Mouse (Mus musculus) right cerebral cortex, adult 18-20 months (tissue): ENCODE data around the gene Dync1li2.

ENCODE experiments used
- DNase-seq: peaks from one replicate; pipeline ENCODE4 v3.0.0; 2022; ENCODE audit warnings: mixed read lengths

Gene Dync1li2

DNA sequence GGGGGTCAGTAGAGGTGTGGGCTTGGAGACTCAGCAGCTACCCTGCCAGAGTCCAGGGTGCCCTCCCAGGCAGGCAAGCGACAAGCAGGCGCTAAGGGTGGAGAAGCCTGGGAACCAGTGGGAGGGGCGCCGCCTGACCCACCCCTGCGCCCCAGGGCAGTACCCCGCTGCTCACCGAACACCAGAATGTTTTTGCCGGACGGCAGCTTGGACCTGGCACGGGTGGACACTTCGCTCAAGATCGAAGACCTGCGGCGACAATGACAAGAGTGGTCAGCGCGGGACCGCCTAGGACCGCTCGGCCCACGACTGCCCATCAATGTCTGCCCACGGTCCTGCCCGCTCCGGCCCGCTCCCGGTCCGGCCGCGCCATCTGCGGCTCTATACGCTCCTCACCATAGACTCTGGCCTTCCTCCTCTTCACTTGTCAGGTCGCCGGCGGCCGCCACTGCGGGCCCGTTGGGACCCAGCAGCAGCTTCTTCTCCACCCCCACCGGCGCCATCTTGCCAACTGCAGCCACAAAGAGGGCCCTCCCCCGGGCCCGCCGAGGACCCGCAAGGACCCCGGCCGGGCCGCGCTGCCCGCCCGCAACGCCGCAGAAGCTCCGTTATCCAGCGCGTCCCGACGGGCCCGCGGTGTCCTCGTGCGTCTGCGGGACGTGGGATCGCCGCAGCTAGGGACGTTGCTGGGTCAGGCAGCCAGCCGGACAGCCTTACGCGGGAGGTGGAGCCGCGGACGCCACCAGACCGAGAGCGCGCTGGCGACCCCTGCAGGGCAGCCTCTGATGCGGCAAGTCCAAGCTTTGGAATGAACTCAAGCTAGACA, at the start of gene Dync1li2:
Dync1li2 (minus strand) TSS at position 749 of the 826 bp plus-strand sequence.
- DNase-seq = peak; percentile 92

DNA sequence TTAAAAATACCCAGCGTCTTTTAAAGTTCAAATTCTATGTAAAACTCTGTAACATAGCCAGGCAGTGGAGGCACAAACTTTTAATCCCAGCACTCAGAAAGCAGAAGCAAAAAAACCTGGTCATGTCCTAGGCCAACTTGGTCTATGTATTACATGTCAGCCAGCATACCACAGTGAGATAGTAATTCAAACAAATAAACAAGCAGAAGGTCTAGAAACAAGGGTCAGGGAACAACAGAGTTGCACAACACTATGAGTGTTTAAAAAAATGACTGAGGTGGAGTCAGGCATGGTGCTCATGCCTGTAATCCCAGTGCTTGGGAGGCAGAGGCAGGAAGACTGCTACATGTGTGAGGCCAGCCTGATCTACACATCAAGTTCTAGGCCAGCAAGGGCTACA, 36.2 kb upstream of the Dync1li2 start:
- no peak for DNase-seq

DNA sequence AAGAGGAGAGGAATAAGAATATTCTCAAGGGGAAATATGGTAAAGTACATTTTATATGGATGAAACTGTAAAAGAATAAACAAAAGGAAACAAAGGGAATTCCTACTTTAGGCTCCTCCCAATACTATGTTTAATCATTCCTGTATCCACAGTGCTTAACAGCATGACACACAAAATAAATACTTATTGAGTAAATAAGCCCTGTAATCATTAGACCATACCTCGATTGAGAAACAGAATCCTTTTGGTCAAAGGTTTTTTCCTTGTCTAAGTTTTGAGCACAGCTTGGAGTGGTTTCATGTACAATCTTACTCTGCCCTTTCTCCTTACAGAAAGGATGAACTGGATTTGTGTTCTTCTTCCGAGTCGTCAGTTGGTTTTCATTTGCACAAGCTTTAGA, 29.6 kb upstream of the Dync1li2 start:
- DNase-seq = no peak

DNA sequence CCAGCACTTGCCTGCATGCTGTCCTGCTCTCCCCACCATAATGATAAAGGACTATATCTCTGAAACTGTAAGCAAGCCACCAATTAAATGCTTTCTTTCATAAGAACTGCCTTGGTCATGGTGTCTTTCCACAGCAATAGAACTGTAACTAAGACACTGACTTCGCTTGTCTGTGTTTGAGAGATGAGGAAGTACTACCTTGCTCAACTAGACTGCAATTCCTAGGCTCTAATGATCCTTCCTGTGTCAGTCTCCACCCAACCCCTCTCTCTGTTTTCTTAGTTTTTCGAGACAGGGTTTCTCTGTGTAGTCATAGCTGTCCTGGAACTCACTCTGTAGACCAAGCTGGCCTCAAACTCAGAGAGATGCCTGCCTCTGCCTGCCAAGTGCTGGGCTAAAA, 24.6 kb upstream of the Dync1li2 start:
- DNase-seq = no peak

DNA sequence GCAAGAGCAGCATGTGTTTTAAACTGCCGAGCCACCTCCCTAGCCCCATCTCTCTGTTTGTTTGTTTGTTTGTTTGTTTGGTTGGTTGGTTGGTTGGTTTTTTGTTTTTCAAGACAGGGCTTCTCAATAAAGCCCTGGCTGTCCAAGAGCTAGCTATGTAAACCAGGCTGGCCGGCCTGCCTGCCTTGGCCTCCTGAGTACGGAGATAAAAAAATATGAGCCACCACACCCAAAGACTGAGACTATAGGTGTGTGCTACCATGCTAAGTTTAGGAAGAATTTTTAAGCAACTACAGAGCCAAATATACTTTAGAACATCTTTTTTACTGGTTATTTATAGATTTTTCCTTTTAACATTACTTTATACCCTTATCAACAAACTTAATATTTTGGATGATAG, 9.3 kb upstream of the Dync1li2 start:
- no peak for DNase-seq

DNA sequence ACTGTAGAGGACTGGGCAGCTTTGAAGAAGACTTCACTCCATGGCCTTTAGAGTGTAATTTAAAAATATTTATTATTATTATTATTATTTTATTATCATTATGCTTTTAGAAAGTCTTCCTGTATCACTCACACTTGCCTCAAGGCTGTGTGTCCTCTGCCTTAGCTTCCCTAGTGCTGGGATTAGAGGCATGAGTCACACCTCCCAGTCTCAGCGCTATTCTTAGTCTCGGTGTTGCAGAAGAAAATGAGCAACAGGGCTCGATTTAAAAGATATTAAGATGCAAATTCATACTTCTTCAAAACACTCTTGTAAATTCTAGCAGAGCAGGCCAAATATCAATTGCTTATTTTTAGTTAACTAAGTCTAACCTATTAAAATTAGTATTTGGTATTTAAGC, 5.9 kb upstream of the Dync1li2 start:
- DNase-seq = peak; percentile 56

DNA sequence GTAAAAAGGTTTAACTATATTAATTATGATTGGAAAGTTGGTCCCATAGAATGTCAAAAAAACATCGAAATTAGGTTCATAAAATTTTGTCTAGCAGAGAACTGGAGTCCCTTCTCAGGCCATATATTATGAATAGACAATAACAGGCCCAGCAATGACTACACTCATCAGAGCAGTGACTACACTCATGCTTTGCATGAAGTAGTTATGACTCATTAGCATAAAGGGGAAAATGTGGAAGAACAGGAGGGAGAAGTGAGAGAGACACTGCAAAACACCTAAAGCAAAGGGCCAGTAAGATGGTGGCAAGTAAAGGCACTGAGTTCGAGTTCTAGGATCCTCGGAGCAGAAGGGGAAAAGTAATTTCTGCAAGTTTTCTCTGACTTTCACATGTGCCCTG, 3.2 kb upstream of the Dync1li2 start:
- no peak for DNase-seq

DNA sequence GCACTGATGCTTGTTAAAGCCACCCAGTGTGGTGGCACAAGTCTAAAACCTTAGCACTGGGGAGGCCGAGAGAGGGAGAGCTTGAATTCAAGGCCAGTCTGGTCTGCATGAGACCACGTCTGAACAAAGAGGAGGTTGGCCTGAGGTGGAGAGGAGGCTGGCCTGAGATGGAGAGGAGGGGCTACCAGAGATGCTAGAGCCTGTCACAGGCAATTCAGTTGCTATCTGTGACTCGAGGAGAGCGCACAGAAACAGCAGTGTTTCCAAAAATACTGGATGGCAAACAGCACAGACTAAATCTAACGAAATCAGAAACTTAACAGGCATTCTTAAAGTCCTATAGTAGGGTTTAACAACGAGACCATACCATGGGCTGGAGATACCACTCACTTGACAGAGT, 2.4 kb upstream of the Dync1li2 start:
- no peak for DNase-seq

DNA sequence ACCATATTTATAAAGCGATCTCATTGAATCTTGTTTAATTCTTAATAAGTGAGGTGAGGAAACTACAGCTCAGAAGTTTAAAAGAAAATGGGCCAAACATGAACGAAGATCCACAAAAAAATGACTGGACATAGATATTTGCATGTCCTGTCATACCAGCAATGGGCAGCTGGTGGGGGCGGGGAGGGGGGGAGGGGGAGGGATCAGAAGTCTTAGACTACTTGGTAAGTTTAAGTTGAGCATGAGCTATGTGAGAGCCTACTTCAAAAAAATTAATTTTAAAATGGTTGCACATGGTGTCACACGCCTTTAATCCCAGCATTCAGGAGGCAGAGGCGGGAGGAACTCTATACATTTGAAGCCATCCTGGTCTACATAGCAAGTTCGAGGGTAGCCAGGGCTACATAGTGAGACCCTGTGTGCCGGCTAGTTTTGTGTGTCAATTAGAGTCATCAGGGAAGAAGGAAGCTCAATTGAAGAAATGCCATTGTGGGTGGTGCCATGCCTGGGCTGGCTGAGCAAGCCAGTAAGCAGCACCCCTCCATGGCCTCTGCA, 355 bp upstream of the Dync1li2 start:
- no peak for DNase-seq

DNA sequence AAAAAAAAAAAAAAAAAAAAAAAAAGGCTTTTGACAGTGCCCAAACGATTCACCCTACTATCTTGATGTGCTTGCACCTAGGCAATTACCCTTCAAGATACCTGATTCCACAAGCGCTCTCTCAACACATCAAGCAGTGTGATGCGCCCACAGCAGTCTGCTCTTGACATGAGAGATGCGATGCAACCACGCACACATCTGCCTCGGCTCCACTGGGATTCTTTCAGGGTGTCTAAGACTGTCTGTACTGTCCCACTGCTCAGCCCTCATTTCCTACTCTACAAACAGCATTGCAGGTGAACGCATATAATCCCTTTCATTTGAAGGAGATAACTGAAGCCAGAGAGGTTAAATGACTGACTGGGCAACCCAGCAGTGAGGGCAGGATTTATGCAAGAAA, 1.2 kb downstream of the Dync1li2 start:
- peak; percentile 65 for DNase-seq

DNA sequence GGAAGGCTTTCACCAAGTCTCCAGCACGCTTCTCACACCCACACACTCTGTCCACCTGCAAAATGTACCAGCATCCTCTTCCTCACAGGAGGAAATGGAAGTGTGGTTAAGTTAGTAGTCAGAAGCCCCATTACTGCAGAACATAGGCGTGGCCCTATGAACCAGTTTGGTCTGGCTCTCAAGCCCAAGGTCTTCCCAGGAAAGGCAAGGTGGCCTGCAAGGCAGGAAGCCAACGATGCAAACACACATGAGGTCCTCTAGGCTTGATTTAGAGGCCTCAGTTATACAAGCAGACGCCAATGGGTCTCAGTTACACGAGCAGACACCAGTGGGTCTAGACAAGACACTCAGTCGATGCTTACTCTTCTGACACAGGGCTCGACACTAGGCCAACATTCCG, 3.4 kb downstream of the Dync1li2 start:
- no peak for DNase-seq

DNA sequence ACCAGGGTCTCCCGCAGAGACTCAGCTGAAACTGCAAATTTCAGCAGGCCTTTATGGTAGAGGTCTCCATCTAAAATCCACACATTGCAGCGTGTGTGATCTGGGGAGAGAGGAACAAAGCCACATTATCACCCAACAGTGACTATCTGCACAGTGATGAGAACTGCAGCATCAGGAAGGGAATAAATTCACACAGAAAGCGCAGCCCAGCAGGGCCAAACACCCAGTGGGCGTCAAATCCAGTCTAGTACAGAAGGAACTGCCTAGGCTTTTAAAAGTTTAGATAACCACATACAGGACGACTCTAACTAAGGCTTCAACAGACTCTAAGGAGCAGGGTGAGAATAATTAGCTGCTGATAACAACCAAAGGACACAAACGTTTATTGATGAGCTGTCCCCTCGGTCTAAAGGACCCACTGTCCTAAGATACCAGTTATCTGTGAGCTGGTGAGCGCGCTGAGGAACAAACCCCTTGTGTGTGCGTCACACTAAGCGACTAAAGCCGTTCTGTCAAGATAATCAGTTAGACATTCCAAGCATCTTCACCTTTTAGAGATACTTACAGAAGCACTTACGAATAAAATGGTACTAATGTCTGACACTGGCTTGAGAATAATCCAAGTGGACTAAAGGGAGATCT, 5.2 kb downstream of the Dync1li2 start:
- peak; percentile 60 for DNase-seq

DNA sequence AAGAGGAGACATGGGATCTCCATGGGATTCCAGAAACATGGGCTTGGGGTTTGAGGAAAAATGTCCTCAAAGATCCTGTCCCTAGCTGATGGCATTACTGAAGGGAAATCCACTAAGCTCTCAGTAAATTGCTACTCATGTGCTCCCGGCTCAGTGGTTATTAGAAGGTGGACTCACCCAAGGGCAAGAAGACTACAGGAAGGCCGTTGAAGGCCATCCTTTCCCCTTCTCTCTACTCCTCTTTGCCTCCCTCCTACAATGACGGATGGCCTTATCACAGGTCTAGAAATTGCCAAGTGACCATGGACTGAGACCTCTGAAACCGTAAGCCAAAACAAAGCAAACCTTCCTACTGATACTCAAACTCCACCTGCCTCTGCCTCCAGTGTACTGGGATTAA, 6.3 kb downstream of the Dync1li2 start:
- DNase-seq = no peak

DNA sequence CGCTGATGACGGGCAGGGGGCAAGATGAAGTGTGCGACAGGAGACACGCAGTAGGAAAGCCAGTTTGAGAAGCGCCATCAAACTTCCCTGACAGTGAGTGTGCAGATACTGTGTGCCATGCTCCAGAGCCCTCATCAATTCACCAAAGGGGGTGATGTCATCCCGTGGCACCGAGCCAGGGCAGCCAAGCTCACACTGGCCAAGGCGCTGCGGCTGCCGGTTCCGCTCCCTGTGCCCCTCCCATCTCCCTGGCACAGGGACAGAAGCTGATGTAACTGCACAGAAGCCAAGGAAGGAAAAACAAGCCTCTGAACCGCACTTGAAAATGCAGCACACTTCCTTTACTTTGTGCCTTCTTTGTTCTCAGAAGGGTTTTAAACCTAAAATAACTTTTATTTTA, 6.8 kb downstream of the Dync1li2 start:
- DNase-seq = peak; percentile 97

DNA sequence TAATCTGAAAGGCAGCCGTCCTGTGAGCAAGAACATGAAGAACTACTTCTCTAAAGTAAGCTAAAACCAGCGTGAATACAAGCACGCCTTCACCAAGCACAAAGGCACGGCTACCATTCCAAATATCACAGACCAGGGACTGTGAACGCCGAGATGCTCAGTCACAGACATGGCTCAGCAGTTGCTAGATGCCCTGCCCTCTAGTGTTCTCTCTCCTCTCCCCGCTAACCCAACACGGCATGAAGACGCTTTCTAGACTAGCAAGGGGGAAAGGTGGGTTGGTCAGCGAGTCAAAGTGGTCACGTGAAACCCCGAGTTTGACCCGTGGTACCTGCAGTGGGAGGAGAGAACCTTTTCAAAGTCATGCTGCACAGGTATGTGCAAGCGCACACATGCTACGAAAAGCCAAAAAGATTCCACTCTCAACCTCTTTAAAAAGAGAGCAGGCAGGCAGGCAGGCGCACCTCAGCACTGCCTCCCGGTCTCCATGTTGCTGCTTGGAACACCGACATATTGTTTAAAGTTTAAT, 8.0 kb downstream of the Dync1li2 start:
- no peak for DNase-seq

DNA sequence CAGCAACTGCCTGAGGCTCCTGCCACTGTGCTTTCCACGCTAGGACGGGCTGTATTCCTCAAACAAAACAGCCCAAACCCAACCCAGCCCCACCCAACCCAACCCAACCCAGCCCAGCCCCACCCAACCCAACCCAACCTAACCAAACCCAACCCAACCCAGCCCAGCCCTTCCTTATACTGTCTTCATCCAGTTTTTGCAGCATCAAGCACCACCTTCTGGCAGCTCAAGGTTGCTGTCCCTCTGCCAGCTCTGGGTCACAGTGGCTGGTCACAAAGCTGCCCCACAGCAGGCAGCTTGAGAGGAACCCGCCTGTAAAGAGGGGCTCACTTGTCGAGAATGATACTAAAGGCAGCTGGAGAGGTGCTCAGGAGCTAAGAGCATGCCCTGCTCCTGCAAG, 8.6 kb downstream of the Dync1li2 start:
- no peak for DNase-seq

DNA sequence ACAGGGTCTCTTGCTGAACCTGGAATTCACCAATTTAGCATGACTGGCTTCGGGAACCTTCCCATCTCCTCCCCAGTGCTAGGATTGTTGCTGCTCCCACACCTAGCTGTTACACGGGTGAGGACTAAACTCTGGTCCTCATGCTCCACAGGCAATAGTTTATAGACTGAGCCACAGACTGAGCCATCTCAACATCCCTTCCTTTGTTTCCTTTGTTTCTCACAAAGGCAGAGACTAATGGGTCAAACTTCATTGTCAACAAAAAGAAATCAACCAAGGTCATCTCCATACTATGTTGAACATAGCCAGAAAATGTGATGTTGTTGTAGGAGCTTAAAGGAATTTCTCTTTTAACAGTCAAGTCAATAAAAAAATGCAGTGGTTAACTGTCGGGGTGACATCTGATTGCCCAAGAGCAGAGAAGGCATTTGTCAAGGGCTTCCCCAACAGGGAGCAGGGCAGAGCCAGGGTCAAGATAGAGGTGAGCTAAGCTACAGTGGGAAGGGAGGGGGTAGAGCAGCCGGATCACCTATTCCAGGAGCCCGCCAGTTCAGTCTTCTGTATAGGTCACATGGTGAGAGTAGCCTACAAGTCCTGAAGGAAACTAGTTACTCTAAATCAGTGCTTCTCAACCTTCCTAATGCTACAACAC, 9.5 kb downstream of the Dync1li2 start:
- DNase-seq = no peak

DNA sequence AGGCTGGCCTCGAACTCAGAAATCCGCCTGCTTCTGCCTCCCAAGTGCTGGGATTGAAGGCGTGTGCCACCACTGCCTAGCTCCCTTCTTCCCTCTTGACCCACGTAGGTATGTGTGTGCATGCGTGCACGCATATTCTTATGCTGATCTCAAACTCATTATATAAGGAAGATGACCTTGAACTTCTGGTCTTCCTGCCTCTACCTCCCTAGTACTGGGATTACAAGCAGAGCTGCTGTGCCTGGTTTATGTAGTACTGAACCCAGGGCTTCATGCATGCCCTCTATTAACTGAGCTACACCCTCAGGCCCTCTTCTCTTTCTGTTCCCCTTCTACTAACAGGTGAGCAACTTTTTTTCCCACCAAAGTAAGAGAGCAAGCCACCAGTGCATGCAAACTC, 10.2 kb downstream of the Dync1li2 start:
- DNase-seq = no peak

DNA sequence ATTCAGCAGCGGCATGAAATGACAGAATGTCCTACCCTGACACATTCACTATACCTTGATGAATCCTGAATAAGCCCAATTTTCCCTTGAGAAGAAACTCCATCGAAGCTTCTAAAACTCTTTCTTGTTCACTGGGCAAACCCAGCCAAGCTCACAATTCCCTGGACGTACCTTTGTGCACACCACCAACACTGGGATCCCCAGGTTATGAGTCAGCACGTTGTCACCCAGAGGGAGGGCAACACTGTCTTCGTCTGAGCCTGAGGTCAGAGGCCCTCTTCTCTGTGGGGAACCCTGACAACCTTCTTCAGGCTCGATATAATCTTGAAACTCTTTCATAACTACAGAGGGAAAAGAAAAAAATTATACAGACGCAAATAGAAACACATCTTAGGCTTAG, 12.6 kb downstream of the Dync1li2 start:
- DNase-seq = no peak

DNA sequence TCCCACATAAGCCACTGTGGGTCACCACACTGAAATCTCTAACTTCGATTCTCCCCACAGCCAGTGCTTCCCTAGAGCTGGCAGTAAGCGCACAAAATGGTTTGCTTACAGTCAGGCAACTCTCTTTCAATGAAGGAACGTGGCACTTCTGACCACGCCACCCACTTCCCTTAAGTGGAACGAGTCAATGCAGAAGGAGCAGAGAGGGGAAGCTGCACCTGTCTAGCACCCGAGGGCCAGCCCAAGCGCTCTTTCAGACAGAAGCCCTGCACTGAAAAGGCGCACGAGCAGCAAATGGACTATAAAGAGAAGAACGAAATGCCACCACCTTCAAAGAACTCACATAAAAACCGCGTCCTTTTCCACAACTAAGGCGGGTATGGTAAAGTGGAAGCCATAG, 15.1 kb downstream of the Dync1li2 start:
- no peak for DNase-seq

DNA sequence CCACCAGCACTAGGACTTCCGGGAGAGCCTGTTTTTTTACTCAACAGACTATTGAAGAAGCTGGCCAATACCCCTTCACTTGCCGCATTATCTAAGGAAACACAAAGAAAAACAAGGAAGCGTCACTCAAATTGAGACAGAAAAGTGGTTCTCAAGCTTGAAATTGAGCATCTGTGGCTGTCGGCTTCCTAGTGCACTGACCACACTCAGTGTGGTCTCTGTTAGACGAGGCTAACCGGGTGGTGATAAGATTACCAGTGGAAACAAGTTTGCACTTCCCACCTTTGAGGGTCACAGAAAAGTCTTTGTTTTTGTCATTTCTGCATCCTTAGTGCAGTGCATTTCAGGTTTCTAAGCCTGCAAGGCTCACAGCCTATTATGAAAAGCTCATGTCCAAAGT, 20.5 kb downstream of the Dync1li2 start:
- DNase-seq = no peak

DNA sequence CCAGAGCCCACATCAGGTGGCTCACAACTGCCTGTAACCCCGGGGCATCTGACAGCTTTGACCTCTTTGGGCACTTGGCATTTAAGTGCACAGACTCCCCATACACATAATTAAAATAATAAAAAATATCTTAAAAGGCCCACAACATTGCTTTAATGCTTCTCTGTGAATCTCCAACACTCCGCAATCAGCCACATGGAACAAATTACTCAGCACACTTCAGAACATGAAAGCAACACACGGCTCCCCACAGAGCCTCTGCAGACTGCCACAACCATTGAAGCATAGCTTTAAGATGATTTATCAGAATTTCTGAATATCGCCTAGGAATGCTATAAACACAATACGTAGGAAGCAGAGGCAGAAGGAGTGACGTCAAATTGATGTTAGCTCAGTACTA, 26.8 kb downstream of the Dync1li2 start:
- DNase-seq = no peak

DNA sequence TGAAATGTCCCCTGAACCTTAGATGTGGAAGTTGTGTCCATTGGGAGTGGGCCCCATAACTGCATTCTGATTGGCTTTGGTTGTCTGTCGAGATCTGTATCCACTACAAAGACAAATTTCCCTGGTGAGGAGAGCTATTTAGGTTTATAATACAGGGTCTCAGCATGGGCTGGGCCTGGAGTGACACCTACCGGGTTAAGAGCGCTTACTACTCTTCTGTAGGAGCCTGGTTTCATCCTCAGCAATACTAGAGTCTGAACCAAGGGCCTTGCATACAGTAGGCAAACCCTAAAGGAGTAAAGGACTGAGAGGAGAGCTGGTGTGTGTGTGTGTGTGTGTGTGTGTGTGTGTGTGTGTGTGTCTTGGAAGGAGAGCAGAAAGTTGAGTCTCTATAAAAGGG, 28.6 kb downstream of the Dync1li2 start:
- no peak for DNase-seq

DNA sequence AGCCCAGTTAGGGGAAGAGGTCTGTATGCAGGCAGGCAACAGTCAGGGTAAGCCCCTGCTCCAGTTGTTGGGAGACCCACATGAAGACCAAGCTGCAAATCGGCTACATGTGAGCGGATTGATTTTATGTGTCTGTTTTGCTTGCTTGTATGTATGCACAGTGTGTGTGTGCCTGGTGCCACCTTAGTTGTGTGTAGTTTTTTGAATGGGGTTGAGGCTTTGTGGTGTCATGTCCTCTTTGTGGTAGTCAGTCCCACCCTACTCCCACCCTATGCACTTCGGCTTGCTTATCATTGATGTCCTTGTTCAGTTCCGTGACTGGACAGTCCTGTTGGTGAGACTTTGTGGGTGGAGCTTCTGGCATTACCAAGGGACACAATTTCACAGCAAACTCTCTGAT, 29.1 kb downstream of the Dync1li2 start:
- DNase-seq = no peak
